Mouse (Mus musculus) liver, embryonic 12.5 days (tissue): ENCODE results near the gene Dda1. TPM values are rescaled to one million over a fixed set of nuclear protein-coding genes. Genes with fewer than 3 reads are reported as not detected.
A peak's percentile ranks its signal among the peaks of the same experiment; 100 is the strongest.
"Not testable (repeated sequence)": the region's sequence is repeated elsewhere in the genome, so short reads cannot be mapped to it uniquely, and the experiment has no call there.

ENCODE experiments used
- ATAC-seq: fragments of 200-750 bp; cut with Nextera tagmentation; 2 replicates; pipeline ENCODE4 v1.8.0; 2017; ENCODE audit warnings: moderate number of reproducible peaks, mild to moderate bottlenecking, moderate library complexity
- H3K27ac ChIP-seq: fragments of 300-500 bp; sonication (generic); 2 replicates; pipeline ENCODE4 v1.5.1; 2016; ENCODE audit warnings: mild to moderate bottlenecking
- H3K27me3 ChIP-seq: fragments of 300-500 bp; sonication (generic); replicated peaks from 2 replicates; pipeline ENCODE4 v1.6.1; 2016; ENCODE audit warnings: mild to moderate bottlenecking, moderate library complexity
- H3K36me3 ChIP-seq: fragments of 300-500 bp; sonication (generic); 2 replicates; pipeline ENCODE4 v1.6.1; 2016; ENCODE audit warnings: mild to moderate bottlenecking, moderate library complexity
- H3K4me1 ChIP-seq: fragments of 300-500 bp; sonication (generic); 2 replicates; pipeline ENCODE4 v1.6.1; 2016
- H3K4me2 ChIP-seq: fragments of 300-500 bp; sonication (generic); 2 replicates; pipeline ENCODE4 v1.6.1; 2016; ENCODE audit warnings: mild to moderate bottlenecking, moderate library complexity
- H3K4me3 ChIP-seq: fragments of 300-500 bp; sonication (generic); 2 replicates; pipeline ENCODE4 v1.5.1; 2016; ENCODE audit warnings: mild to moderate bottlenecking, moderate library complexity
- H3K9ac ChIP-seq: fragments of 300-500 bp; sonication (generic); 2 replicates; pipeline ENCODE4 v1.6.1; 2016; ENCODE audit warnings: mild to moderate bottlenecking, moderate library complexity
- H3K9me3 ChIP-seq: fragments of 300-500 bp; sonication (generic); replicated peaks from 2 replicates; pipeline ENCODE4 v1.6.1; 2016; ENCODE audit warnings: mild to moderate bottlenecking, moderate library complexity
- WGBS: fragments of 180-500 bp; shearing (Covaris S2); methylation state at CpG from one replicate; pipeline ENCODE4 v1.1.7; 2016; ENCODE audit not compliant: insufficient replicate concordance; 5-methylcytosine and 5-hydroxymethylcytosine counted together
- polyA plus RNA-seq: library from polyadenylated mRNA; unstranded; fragments of >200 nt; fragmentation: Nextera tagmentation; extraction: Ambion mirVana; gene quantifications from 2 replicates; pipeline ENCODE4 v1.2.1, GENCODE M21; 2016

Gene Dda1
- polyA plus RNA-seq, 1 experiment from 2014 or later, result 60.6 TPM

DNA sequence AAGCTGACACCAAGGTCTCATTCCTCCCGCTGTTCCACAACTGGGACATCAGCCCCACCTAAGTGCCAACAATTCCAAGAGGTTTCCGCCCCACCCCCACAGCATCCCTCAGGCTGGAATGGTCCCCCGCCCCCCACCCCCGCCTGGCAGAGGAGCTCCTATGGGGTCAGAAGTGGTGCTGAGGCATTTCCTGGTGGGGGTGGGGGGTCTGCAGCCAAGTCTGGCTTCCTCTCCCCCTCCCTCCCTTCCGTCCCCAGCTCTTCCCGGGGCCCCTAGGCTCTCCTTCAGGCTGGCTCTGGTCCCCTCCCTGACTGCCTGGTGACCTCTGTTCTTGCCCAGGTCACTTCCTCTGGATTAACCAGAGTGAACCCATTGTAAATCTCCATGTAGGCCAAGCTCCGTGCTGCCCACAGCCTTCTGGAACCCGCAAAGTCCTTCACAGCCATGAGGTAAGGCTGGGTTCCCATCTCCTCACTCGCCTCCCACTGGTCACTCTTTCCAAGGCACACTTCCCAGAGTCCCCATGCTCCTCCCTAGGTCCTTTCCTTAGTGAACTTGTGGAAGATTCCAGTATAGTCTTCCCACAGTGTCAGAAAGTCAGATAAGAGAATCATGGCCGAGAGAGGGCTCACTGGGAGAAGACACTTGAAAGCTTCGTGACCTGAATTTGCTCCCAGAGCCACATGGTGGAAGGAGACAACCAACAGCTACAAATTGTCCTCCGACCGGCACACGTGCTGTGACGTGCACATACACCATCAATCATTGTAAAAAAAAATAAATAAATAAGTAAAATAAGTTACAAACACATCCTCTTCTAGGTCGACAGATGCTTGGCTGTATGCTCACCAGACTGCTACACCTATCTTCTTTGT is 30.1 kb downstream of the Dda1 start:
- WGBS, result 40% methylated on average over 15 of the region's 16 CpGs
- H3K4me2 ChIP-seq, result 0 out of 2 replicates have a peak overlapping the region, but pooled peaks have one; percentile 8
- 0 out of 2 replicates have a peak, but pooled peaks have one; percentile 19 for ATAC-seq
- H3K4me1 ChIP-seq, result peaks cover 47% of the 10 kb centered on the region
- peaks cover 8% of the 10 kb centered on the region for H3K36me3 ChIP-seq
- H3K27ac ChIP-seq, result peak overlapping the region; percentile 54; the same call in 1 of the 2 replicates
- H3K9ac ChIP-seq, result no peak overlapping the region
- no peak overlapping the region for H3K4me3 ChIP-seq
- H3K9me3 ChIP-seq, result no peaks in the 10 kb centered on the region
- 0 out of 2 replicates have a peak, but pooled peaks cover 3% of the 10 kb centered on the region for H3K27me3 ChIP-seq

DNA sequence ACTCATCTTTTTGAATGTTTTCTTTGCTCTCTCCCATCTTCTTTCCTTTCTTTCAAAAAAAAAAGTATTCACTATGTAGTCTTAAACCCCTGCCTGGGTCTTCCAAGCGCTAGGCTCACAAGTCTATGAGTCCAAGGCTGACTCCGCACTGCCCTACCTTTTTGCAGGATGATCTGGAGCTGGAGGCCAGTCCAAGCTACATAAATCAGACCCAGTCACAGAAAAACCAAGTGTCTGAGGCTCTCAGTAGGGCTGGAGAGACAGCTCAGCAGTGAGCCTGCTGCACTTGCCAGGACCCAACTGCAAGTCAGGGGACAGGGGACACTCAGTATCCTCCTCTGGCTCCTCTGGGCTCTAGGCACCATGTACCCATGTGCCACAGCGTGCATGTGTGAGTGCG is 35.4 kb downstream of the Dda1 start:
- Histone ChIP-seq H3K9me3 (no peaks in the 10 kb centered on the region), H3K27me3 (peaks cover 46% of the 10 kb centered on the region), H3K27ac (no peak overlapping the region), H3K4me2 (no peak overlapping the region), H3K9ac (no peak overlapping the region), H3K36me3 (no peaks in the 10 kb centered on the region), H3K4me1 (peaks cover 25% of the 10 kb centered on the region), H3K4me3 (no peak overlapping the region)
- no peak for ATAC-seq
- WGBS, result 83% methylated on average over 4 of the region's 4 CpGs

DNA sequence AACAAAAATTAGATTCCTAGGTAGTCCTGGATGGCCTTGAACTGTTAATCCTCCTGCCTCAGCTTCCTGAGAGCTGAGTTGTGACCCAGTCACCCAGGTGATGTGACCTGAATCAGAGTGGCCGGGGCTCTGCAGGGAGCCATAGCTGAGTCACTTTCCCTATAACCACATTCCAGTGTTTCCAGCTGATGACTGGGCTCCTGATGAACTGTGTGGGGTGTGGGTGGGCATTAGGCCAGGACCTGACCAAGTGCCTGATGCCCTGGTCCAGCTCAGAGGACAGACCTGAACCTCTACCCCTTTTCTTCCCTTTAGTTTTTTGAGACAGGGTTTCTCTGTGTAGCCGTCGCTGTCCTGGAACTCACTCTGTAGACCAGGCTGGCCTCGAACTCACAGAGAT is 36.3 kb downstream of the Dda1 start:
- peaks cover 16% of the 10 kb centered on the region for H3K4me1 ChIP-seq
- no peak overlapping the region for H3K4me3 ChIP-seq
- H3K9me3 ChIP-seq, result no peaks in the 10 kb centered on the region
- ATAC-seq, result no peak
- no peak overlapping the region for H3K27ac ChIP-seq
- no peak overlapping the region for H3K9ac ChIP-seq
- 79% methylated on average over 4 of the region's 4 CpGs for WGBS
- no peak overlapping the region for H3K4me2 ChIP-seq
- H3K36me3 ChIP-seq, result no peaks in the 10 kb centered on the region
- H3K27me3 ChIP-seq, result peaks cover 56% of the 10 kb centered on the region

DNA sequence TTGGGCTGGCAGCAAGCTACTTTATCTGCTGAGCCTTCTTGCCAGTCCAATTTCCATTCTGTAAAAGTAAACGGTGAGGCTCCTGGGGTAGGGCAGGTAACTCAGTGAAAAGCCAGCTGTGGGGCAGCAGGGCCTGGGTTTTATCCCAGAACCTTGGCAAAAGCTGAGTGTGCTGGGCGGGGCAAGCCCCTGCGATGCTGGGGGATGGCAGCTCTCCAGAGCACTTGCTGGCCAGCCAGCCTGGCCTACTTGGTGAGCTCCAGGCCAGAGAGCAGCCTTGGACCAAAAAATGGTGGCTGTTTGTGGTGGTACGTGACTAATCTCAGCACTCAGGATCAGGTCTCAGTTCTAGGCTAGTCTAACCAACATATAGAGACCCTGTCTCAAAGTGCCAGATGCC is 37.0 kb downstream of the Dda1 start:
- Histone ChIP-seq H3K4me2 (no peak overlapping the region), H3K4me1 (peaks cover 14% of the 10 kb centered on the region), H3K36me3 (no peaks in the 10 kb centered on the region), H3K27me3 (peaks cover 61% of the 10 kb centered on the region), H3K9ac (no peak overlapping the region), H3K9me3 (no peaks in the 10 kb centered on the region), H3K27ac (no peak overlapping the region), H3K4me3 (no peak overlapping the region)
- ATAC-seq, result no peak
- WGBS, result 68% methylated on average over 4 of the region's 4 CpGs

DNA sequence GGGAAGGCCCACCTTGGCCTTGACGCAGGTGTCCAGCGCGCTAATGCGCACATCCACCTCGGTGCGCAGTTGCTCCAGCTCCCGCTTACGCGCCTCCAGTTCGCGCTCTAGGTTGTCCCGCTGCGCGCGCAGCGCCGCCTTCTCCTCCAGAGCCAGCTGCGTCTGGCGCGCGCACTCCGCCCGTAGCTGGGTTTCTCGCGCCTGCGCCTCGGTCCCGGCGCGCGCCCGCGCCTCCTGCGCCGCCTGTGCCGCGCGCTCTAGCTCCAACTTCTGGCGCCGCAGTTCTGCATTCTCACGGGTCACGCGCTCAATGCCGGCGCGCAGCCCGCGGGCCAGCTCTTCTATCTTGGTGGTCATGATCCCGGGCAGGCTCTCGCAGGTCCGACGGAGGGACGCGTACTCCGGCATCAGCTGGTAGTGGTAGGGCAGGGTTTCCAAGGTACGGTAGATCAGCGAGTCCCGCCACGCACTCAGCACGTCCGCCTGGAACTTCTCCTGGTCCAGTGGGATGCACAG is 38.6 kb downstream of the Dda1 start:
- 0 out of 2 replicates have a peak overlapping the region, but pooled peaks have one; percentile 35 for H3K9ac ChIP-seq
- H3K27ac ChIP-seq, result no peak overlapping the region
- peak; percentile 32; the same call in 1 of the 2 replicates for ATAC-seq
- H3K9me3 ChIP-seq, result no peaks in the 10 kb centered on the region
- peak overlapping the region; percentile 48 for H3K4me3 ChIP-seq
- peaks cover 31% of the 10 kb centered on the region for H3K4me1 ChIP-seq
- H3K36me3 ChIP-seq, result no peaks in the 10 kb centered on the region
- peak overlapping the region; percentile 74 for H3K4me2 ChIP-seq
- 2% methylated on average over 61 of the region's 61 CpGs for WGBS
- H3K27me3 ChIP-seq, result peaks cover 68% of the 10 kb centered on the region

DNA sequence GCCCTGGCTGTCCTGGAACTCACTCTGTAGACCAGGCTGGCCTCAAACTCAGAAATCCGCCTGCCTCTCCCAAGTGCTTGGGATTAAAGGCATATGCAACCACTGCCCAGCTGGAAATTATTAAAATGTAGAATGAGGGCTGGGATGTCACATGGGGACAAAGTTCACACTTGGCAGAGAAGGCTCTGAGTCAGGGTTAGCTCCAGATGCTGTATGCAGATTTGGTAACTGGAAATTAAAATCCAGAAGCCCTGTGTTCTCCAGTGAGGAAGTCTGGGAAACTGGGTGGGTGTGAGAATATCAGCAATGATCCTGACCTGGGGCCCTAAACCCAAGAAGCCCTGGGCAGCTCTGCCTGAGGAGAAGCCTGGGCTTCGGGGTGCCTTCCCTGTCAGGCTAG is 40.3 kb downstream of the Dda1 start:
- no peak overlapping the region for H3K4me3 ChIP-seq
- H3K27ac ChIP-seq, result no peak overlapping the region
- H3K4me1 ChIP-seq, result peaks cover 37% of the 10 kb centered on the region
- WGBS, result 62% methylated on average over 2 of the region's 2 CpGs
- H3K36me3 ChIP-seq, result no peaks in the 10 kb centered on the region
- no peak for ATAC-seq
- H3K27me3 ChIP-seq, result peaks cover 68% of the 10 kb centered on the region
- no peak overlapping the region for H3K9ac ChIP-seq
- H3K4me2 ChIP-seq, result peak overlapping the region; percentile 67; the same call in 1 of the 2 replicates
- no peaks in the 10 kb centered on the region for H3K9me3 ChIP-seq

DNA sequence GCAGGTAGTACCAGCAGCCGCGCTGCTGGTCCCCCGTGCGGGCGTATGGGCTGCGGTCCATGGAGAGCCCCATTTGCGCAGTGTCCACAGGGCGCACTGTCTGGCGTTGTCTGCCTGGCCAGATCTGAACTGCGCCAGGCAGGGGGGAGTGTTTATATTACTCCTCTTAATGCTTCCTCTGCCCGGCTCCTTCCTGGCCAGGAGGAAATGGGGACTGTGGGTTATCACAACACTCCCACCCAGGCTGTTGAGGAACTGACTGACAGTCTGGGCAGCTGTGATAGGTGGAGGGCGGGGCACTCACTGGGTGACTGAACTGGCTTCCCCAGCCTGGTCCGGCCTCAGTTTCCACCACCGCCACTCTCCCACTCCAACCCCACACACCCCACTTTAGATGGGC is 42.6 kb downstream of the Dda1 start, which contains the start of gene Plvap:
Plvap (minus strand) TSS at position 109 of the 400 bp plus-strand sequence.
- ATAC-seq, result peak; percentile 87
- H3K4me3 ChIP-seq, result peak within 1 kb of the TSS; percentile 42
- no peak within 1 kb of the TSS for H3K9ac ChIP-seq
- H3K4me1 ChIP-seq, result peaks cover 37% of the 10 kb centered on the region
- WGBS, result 8% methylated on average over 14 of the region's 14 CpGs
- no peaks in the 10 kb centered on the region for H3K36me3 ChIP-seq
- H3K27me3 ChIP-seq, result peaks cover 49% of the 10 kb centered on the region
- peak within 1 kb of the TSS; percentile 54 for H3K27ac ChIP-seq
- no peaks in the 10 kb centered on the region for H3K9me3 ChIP-seq
- peak within 1 kb of the TSS; percentile 67 for H3K4me2 ChIP-seq

DNA sequence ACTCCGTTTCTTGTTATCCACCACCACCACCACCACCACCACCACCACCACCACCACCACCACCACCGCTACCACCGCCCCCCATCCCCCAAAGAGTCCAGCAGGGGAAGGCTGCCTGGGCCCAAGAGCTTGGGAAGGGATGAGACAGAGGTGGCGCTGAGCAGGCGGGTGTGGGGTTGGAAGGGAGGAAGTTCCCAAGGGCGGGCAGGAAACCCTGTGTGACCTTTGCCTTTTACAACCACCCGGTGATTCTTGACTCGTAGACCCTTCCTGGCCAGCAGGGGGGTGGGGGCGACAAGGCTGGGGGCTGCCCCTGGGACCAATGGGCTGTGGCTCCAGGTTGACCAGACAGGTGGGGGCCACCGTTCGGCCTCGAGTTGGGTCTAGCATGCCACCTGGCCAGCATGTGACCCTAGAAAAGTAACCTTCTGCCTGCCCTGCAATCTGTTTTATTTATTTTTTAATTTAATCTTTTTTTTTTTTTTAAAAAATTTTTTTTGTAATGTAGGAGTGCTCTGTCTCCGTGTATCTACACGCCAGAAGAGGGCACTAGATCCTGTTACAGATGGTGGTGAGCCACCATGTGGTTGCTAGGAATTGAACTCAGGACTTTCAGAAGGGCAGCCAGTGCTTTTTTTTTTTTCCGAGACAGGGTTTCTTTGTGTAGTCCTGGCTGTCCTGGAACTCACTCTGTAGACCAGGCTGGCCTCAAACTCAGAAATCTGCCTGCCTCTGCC is 44.2 kb downstream of the Dda1 start:
- no peaks in the 10 kb centered on the region for H3K9me3 ChIP-seq
- 41% methylated on average over 15 of the region's 15 CpGs for WGBS
- no peak for ATAC-seq

DNA sequence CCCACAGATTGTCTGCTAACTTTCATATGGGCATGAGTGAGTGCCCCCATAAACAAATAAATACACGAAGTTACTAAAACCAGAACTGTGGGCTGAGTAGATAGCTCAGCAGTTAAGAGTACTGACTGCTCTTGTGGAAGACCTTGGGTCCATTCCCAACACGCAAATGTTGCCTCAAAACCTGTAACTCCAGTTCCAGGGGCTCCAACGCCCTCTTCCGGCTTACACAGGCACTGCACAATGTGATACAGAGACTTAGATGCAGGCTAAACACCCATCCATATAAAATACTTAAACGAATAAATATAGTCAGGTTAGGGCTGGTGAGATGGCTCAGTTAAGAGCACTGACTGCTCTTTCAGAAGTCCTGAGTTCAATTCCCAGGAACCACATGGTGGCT is 46.0 kb downstream of the Dda1 start:
- Histone ChIP-seq H3K4me3 (no peak overlapping the region), H3K9me3 (no peaks in the 10 kb centered on the region), H3K36me3 (no peaks in the 10 kb centered on the region), H3K4me1 (peaks cover 33% of the 10 kb centered on the region), H3K9ac (no peak overlapping the region), H3K4me2 (no peak overlapping the region), H3K27ac (no peak overlapping the region), H3K27me3 (peaks cover 17% of the 10 kb centered on the region)
- WGBS, result 58% methylated on average over 5 of the region's 5 CpGs
- ATAC-seq, result no peak

More for the DNA sequence above, 44.2 kb downstream of the Dda1 start:
- no peak overlapping the region for H3K27ac ChIP-seq
- H3K4me1 ChIP-seq, result peaks cover 32% of the 10 kb centered on the region
- no peak overlapping the region for H3K9ac ChIP-seq
- H3K4me2 ChIP-seq, result no peak overlapping the region
- H3K27me3 ChIP-seq, result peaks cover 34% of the 10 kb centered on the region
- H3K4me3 ChIP-seq, result no peak overlapping the region
- H3K36me3 ChIP-seq, result no peaks in the 10 kb centered on the region

DNA sequence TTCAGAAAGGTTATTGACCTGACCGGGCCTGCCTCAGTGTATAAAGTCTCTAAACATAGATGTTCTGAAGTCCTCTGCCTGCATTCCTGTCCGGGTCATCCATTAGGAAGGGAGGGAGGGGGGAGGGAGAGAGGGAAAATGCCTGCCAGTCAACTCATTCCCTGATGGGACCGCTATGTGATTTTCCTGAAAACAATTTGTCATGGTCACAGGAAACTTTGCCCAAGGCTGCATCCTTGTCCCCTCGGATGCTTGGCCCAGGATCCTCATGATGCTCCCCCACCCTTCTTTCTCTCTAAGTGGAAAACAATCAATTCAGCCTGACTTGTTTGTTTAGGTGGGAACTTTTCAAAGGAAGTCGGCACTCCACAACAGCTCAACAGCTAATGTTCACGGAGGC is 47.8 kb downstream of the Dda1 start:
- 42% methylated on average over 6 of the region's 6 CpGs for WGBS
- no peaks in the 10 kb centered on the region for H3K36me3 ChIP-seq
- no peak overlapping the region for H3K27ac ChIP-seq
- H3K27me3 ChIP-seq, result 0 out of 2 replicates have a peak, but pooled peaks cover under 1% of the 10 kb centered on the region
- no peak overlapping the region for H3K9ac ChIP-seq
- no peak overlapping the region for H3K4me2 ChIP-seq
- no peak for ATAC-seq
- no peak overlapping the region for H3K4me3 ChIP-seq
- H3K4me1 ChIP-seq, result peaks cover 30% of the 10 kb centered on the region
- no peaks in the 10 kb centered on the region for H3K9me3 ChIP-seq

DNA sequence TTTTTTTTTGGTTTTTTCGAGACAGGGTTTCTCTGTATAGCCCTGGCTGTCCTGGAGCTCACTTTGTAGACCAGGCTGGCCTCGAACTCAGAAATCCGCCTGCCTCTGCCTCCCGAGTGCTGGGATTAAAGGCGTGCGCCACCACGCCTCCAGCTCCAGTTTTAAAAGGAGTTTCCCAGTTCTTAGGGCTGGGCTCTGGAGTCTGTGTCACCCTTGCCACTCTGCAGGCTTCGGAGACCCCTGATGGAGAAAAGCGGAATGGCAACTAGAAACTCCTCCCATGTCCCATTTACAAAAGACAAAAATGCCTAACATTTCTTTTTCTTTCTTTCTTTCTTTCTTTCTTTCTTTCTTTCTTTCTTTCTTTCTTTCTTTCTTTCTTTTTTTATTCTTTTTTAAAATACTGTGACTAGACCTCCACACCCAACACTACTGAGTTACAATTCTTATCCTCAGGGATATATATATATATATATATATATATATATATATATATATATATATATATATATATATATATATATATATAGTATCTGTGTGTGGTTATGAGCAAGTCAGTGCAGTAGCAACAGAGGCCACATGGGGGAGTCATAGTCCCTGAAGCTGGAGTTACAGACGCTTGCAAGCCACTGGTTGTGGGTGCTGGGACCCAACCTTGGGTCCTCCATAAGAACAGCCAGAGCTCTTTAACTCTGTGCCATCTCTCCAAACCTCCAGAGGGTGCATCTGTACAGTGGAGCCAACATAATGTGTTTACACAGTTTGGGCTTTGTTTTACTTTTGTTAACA is 50.2 kb downstream of the Dda1 start:
- peaks cover 15% of the 10 kb centered on the region for H3K27me3 ChIP-seq
- peaks cover 16% of the 10 kb centered on the region for H3K4me1 ChIP-seq
- not testable (repeated sequence) for ATAC-seq, H3K36me3 ChIP-seq, H3K9ac ChIP-seq, H3K4me3 ChIP-seq, H3K27ac ChIP-seq, H3K9me3 ChIP-seq, H3K4me2 ChIP-seq
- 23% methylated on average over 10 of the region's 10 CpGs for WGBS
